Mouse (Mus musculus) A20 (cell line): ENCODE measurements around the gene Jsrp1.
A peak's percentile ranks its signal among the peaks of the same experiment; 100 is the strongest.
"Not testable (repeated sequence)": the region's sequence is repeated elsewhere in the genome, so short reads cannot be mapped to it uniquely, and the experiment has no call there.

ENCODE experiments used
- DNase-seq: peaks from one replicate; pipeline ENCODE4 v3.0.0-alpha.2; 2011; ENCODE audit warnings: low read depth, low spot score

Jsrp1 gene

GRCm38 (mm10) chr10:80832818-80833217 lies 19.5 kb upstream of the Jsrp1 start:
- DNase-seq = no peak

- DNase-seq = peak; percentile 79
These were observed 17.8 kb upstream of the Jsrp1 start for GRCm38 (mm10) chr10:80831136-80831535.

- no peak for DNase-seq
These were observed 16.3 kb upstream of the Jsrp1 start for GRCm38 (mm10) chr10:80829359-80830278.

GRCm38 (mm10) chr10:80828587-80828986 lies 15.3 kb upstream of the Jsrp1 start:
- not testable (repeated sequence) for DNase-seq

GRCm38 (mm10) chr10:80827870-80828420 lies 14.6 kb upstream of the Jsrp1 start:
- DNase-seq = no peak

GRCm38 (mm10) chr10:80827063-80827869 lies 14.0 kb upstream of the Jsrp1 start:
- no peak for DNase-seq

GRCm38 (mm10) chr10:80826151-80827062 lies 13.1 kb upstream of the Jsrp1 start, which contains the start of gene Oaz1:
Gene Oaz1, plus strand, starts transcription at chr10:80826656.
- DNase-seq = peak; percentile 100

GRCm38 (mm10) chr10:80824827-80825226 lies 11.5 kb upstream of the Jsrp1 start:
- peak; percentile 56 for DNase-seq

GRCm38 (mm10) chr10:80823847-80824643 lies 10.7 kb upstream of the Jsrp1 start:
- peak; percentile 71 for DNase-seq

GRCm38 (mm10) chr10:80823316-80823715 lies 10.0 kb upstream of the Jsrp1 start:
- DNase-seq = no peak

GRCm38 (mm10) chr10:80822528-80822927 lies 9.2 kb upstream of the Jsrp1 start:
- no peak for DNase-seq

GRCm38 (mm10) chr10:80821991-80822390 lies 8.7 kb upstream of the Jsrp1 start:
- DNase-seq = peak; percentile 66

GRCm38 (mm10) chr10:80819406-80819805 lies 6.1 kb upstream of the Jsrp1 start:
- DNase-seq = no peak

- no peak for DNase-seq
These were observed 5.4 kb upstream of the Jsrp1 start for GRCm38 (mm10) chr10:80818599-80819281.

GRCm38 (mm10) chr10:80817955-80818354 lies 4.7 kb upstream of the Jsrp1 start:
- DNase-seq = peak; percentile 51

- no peak for DNase-seq
These were observed 3.9 kb upstream of the Jsrp1 start for GRCm38 (mm10) chr10:80817164-80817563.

- not testable (repeated sequence) for DNase-seq
These were observed 3.0 kb upstream of the Jsrp1 start for GRCm38 (mm10) chr10:80816303-80816702.

- DNase-seq = no peak
These were observed 1.5 kb upstream of the Jsrp1 start for GRCm38 (mm10) chr10:80814800-80815199.

GRCm38 (mm10) chr10:80812391-80813041 lies 782 bp downstream of the Jsrp1 start:
- DNase-seq = no peak
